Mouse (Mus musculus): ENCODE results near the gene Rinl.

GRCm38 (mm10) chr7:28808221-28808941 lies 19.6 kb downstream of the Rinl start, which contains the start of gene Hnrnpl:
- TF ChIP-seq ZNF384 (IDR thresholded peaks at IDR 0.05; ENCODE audit: low read depth, low read length): no peak
- TF ChIP-seq HCFC1 (IDR thresholded peaks at IDR 0.05; ENCODE audit: borderline replicate concordance, insufficient read depth, low read length): no peak
- TF ChIP-seq MAFK (IDR thresholded peaks at IDR 0.05; ENCODE audit: insufficient read depth, low read depth, low read length): no peak
- no peak for TF ChIP-seq ZC3H11A (IDR thresholded peaks at IDR 0.05; ENCODE audit: borderline replicate concordance, low read depth, low read length)
- TF ChIP-seq CHD2 (IDR thresholded peaks at IDR 0.05; ENCODE audit: low read depth, low read length): no peak
